Mouse (Mus musculus) ovary, postnatal 14 days (tissue): Measurements from ENCODE around the gene Pla2g3.

ENCODE experiments used
- DNase-seq: peaks from one replicate; pipeline ENCODE4 v3.0.0; 2022; ENCODE audit warnings: low spot score

Gene Pla2g3

DNA sequence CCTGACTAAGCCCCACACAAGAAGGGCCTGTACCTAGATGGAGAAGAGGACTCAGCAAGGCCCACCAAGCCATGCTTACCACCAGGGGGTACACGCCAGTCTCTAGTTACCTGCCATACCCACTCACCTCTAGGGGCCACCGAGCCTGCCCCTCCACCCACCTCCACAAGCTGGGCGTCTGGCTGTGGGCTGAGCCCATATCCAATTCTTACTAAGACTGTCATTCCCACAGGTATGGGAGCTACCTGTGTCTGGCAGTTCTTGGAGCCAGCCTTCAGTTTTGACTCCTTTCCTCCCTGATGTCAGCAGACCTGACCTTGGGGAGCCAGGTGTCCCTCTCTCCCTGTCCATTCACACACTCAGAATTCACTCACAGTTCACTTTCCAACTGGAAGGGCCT, 49.6 kb downstream of the Pla2g3 start:
- DNase-seq: no peak

DNA sequence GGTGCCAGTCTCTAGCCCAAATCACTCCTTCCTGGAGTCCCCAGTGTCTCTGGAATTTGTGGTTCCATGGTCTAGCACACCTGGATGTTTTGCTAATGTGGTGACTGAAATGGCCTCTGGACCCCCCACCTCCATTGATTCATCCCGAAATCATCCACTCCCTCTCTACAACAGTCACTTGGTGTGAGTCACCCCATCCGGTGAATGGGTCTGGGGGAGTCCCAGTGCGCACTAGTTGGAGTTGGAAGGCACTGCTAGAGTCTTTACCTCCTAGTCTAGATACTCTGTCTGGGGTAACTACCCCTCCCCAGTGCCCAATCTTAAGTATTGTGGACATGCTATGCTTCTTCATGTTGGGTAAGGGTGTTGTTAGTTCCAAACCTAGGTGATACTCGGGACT, 50.3 kb downstream of the Pla2g3 start:
- DNase-seq: no peak

DNA sequence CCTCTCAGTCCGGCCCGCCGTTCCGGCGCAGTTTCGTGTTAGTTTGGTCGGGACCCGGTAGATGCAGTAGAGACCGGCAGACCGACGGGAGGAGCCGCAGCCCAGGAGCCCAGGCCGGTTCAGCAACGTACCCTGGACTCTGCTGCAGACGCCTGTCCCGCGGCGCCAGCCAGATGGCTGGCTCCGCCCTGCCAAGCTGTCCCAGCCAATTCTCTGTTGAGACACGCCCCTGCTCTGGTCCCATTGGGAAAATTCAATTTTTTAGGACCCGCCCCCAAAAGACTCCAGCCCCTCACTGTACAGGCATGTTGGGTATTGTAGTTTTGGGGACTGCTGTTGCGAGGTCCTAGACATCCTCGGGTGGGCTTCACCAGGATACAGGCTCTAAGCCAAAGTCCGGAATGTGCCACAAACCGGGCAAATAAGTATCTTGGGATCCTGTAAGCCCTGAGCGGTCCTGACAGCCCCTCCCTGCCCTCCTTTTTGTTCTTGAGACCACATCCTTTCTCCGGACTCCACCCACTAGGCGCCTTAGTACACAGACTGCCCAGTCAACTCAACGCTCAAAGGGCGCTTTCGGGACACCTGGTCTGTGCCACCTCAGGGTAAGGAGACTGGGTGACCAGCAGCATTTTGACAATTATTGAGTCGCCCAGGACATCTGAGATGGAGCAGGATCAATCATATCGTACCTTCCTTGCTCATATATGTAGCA, 51.2 kb downstream of the Pla2g3 start:
- peak; percentile 81 for DNase-seq

DNA sequence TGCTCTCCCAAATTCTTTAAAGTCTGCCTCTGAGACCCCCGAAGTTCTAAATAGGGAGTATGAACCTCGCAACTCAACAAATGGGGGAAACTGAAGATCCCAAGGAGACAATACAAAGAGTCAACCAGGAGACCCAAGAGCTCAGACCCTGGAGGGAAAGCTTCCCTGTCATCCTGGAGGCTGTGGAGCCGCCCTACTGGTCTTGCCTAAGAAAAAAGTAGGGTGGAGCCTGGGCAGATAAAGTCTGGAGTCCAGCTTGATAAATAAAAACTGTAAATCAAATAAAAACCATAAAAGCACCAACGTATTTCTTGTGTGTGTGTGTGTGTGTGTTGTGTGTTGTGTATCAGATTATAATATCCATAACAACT, 51.7 kb downstream of the Pla2g3 start:
- no peak for DNase-seq

DNA sequence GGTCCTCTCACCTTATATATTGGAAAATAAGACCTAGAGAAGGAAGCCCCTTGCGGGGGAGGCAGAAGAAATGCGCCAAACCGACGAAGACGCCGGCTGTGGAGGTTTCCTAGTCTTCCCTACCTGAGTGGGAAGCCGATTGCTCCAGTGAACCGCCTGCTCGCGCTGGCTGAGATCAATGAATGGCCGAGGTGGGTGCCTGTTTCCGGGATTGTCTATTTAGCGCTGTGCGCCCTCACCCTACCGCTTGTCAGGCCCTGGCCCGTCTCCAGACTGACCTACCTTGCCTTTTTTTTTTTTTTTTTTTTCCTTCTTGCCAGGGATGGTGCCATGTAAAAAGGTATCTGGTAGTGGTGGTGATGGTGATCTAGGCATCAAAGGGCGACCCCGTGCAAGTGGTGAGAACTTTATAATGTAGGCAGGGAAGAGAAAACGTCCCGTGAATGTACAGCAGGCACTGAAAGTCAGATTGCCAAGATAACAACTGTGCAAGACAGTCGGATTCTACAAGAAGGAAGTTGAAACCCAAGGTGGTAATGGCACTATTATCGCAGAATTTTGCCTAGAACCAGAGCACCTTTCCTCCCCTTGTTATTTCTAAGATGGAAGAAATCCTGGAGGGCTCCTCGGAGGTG, 52.5 kb downstream of the Pla2g3 start, which contains the start of gene Smtn:
Smtn (minus strand) TSS at position 162 of the 635 bp plus-strand sequence.
- DNase-seq: no peak

DNA sequence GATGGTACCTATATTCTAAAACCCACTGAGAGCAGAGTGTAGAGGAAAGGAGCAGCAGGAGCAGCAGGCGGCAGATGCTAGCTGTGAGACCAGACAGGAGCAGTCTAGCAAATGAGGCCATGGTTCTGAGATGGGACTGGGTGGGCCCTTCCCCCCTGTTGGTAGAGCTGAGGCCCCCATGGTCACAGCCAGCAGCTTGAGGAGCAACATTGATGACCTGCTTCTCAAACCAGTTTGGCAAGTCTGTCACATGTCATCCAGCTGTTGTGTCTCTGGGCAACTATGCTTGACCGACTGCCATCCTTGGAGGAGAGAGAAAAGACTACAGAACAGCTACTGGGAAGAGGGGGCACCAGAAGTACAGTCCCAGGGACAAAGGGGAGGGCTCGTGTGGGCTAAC, 53.8 kb downstream of the Pla2g3 start:
- DNase-seq: no peak

DNA sequence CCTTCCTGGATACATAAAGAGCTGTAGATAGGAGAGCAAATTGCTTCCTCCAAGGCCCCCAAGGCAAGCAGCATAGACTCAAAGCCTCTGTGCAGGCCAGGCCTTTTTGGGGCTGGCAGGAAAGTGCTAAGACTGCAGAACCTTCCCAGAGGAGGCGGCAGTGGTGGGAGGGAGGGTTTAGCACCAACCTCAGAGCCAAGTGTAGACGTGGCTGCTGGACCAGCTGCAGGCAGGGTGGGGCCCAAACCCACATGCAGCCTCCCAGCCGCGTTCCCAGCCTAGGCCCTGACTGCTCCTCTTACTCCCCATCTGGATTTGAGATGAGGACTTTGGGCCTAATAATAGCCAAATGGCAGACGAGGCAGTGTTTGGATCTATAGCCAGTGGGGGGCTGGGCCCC, 54.9 kb downstream of the Pla2g3 start:
- DNase-seq: peak; percentile 46

DNA sequence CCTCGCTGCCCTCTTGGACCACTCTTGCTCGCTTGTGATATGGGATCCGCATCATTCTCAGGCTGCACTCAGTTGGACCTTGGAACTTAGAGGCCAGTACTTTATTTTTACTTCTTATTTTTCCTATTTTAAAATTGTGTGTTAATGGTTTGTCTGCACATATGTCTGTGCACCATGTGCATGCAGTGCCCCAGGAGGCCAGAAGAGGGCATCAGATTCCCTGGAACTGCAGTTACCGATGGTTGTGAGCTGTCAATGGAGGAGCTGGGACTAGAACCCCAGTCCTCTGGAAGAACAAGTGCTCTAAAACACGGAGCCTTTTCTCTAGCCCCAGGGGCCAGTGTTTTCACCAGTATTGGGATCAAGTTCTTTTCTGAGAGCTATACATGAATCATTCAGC, 56.3 kb downstream of the Pla2g3 start:
- DNase-seq: no peak

DNA sequence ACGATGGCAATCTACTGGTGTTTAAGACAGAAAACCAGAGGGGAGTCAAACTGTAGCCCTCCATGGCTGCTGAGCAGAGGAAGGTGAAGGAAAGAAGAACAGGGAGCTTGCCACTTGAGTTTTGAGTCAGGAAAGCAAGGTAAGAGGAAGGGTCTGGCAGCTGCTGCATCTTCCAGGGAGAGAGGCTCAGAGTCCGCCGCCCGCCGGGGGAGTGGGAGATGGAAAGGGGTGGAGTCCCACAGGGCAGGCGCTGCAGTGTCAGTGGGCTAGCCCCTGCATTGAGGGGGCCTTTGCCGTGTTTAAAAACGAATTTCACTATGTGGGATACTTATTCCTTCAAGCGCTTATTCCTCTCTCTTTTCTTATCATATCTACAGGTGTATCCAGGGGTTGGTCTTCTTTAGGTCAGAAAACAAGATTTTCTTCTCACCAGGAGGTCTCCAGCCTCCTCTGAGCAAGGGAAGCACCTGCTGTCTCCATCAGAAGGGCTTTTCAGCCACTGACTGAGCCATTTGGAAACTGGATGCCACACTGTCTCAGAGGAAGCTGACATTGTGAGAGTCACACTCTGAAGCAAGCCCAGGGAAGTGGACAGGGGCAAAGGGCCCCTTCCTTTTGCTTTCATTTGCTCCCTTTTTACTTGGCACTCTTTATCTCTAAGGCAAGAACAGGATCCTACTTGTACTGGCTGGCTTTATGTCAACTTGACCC, 57.6 kb downstream of the Pla2g3 start:
- no peak for DNase-seq

DNA sequence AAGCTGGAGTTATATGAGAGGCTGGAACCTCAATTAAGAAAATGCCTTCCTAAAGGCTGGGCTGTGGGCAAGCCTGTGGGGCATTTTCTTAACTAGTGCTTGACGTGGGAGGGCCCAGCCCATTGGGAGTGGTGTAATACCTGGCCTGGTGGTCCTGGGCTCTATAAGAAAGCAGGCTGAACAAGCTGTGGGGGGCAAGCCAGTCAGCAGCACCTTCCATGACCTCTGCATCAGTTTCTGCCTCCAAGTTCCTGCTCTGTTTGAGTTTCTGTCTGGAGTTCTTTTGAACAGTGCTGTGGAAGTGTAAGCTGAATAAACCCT, 58.1 kb downstream of the Pla2g3 start:
- no peak for DNase-seq

DNA sequence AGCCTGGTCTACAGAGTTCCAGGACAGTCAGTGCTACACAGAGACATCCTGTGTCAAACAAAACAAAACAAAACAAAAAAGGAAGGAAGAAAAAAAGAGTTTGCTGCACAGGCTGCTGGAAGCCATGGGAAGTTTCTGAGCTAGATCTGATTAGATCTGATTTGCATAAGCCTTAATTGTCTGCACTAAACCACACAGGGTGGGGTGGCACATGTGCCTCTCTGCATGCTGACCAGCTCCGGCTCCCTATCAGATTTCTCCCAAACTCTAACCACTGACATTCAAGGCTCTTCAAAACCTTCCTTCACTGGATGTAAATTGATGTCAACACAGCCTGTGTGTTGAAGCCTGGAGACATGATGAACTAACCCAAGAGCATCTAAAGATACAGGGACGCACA, 59.0 kb downstream of the Pla2g3 start:
- DNase-seq: no peak

DNA sequence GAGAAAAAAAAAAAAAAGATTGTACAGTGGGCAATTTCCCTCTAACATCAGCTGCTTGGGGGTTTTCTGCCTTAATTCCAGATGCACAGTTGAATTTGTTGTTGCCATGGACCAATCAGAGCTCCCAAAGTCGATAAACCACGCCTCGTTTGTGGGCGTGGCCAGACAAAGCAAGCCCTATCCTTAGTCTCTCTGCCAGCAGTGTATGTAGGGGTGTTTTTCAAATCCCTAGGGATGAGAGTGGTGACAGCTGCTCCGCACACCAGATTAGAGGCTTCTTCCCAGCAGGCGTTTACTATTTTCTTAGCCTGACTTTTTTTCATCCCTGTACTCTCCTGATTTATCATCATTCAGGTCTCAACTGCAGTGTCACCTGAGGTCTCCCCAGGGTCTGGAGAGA, 59.9 kb downstream of the Pla2g3 start:
- DNase-seq: no peak

DNA sequence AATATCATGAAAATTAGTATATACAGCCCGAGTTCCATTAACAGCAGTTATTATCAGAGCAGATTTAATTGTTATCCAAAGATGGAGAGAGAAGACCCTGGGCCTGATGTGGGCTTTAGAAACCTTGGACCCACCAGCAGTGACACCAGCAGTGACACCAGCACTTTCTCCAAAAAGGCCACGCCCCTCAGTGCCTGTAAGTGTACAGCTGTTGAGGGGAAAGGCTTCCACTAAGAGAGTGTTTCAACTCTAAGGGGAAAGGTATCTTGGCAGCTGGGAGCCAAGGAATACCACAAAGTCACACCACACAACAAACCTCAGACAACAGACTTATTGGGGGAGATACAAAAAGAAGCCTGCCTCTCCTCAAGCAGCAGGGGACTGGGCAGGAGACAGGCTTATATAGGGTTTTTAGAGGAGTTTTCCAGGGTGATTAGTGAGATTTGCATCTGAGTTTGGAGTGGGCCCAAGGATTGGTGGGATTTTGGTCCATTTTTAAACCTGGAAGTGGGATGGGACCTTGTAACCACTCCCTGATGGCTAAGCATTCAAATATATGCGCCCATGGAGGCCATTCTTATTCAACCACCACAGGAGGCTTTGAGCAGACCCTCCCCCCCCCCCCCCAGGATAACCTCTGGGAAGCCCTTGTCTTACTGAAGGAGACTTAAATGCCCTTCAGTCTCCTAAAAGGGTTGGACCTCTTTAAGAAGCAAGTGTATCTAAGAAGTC, 60.6 kb downstream of the Pla2g3 start:
- DNase-seq: no peak
